Comparison of ENCODE assay signal across 20 mouse cellular contexts in the genomic region with DNA sequence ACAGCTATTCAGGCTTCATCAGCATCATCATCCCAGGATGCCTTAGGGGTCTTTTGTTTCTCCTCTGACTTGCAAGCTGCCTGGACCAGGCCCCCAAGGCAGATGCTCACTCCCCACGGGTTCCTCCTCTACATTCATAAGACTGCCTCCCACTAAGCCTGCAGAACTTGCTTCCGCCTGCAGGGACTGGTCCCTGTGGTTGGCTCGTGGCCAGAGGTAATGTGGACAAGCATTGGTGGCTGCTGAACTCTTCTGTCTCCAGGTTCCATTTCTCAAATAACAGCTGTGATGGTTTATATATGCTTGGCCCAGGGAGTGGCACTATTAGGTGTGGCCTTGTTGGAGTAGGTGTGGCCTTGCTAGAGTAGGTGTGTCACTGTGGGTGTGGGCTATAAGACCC. TPM values are rescaled to one million over a fixed set of nuclear protein-coding genes. Genes with fewer than 3 reads are reported as not detected.
DNase-seq lines count a peak whose midpoint lies in the region; ATAC-seq and TF ChIP-seq lines count a peak whose summit lies in the region.
"Had no signal": no experiment of that assay in that cellular context is flagged by ENCODE, and none has a peak within 500 bp of the region (broad histone marks: within the 10 kb centered on the region; RNA-seq: fewer than 3 reads in every experiment).

No protein-coding gene starts in this region.

- DNase-seq in heart, postnatal 14 days, result peak; percentile 12 to 35
- DNase-seq in kidney, postnatal 4 days, result peak; percentile 60 to 68
- peak; percentile 16 for DNase-seq in lung, postnatal 14 days
- no peak for DNase-seq in lung, postnatal 36 days
- peak; percentile 31 for DNase-seq in stomach, postnatal 0 days (ENCODE audit: low spot score)
- DNase-seq: adrenal gland, postnatal 36 days; B cell, adult 2 months; cerebellum, adult 8-10 months; gastrocnemius, adult 2 months; heart, adult 18-20 months; thymus, postnatal 25 days had no signal

- no peak overlapping the region for H3K4me2 ChIP-seq in heart, embryonic 11.5 days
- H3K4me2 ChIP-seq in kidney, embryonic 14.5 days (replicated peaks; ENCODE audit: low read depth, low read length), result no peak overlapping the region
- H3K4me2 ChIP-seq in stomach, postnatal 0 days (replicated peaks; ENCODE audit: low read depth), result no peak overlapping the region
- H3K4me2 ChIP-seq: embryonic facial prominence, embryonic 13.5 days; heart, embryonic 15.5 days; hindbrain, embryonic 14.5 days; limb, embryonic 12.5 days; lung, embryonic 15.5 days had no signal

- H3K9ac ChIP-seq in heart, embryonic 11.5 days (ENCODE audit: low read depth, low read length), result no peak overlapping the region
- no peak overlapping the region for H3K9ac ChIP-seq in kidney, embryonic 14.5 days (ENCODE audit: low read depth, low read length)
- no peak overlapping the region for H3K9ac ChIP-seq in stomach, postnatal 0 days (ENCODE audit: low read length)
- H3K9ac ChIP-seq: embryonic facial prominence, embryonic 13.5 days; heart, embryonic 15.5 days; hindbrain, embryonic 14.5 days; limb, embryonic 12.5 days; lung, embryonic 15.5 days had no signal

- TF ChIP-seq EP300 in stomach, postnatal 0 days (optimal IDR thresholded peaks at IDR 0.05), result no peak

- H3K27ac ChIP-seq in heart, embryonic 11.5 days (ENCODE audit: low read depth, low read length), result no peak overlapping the region
- no peak overlapping the region for H3K27ac ChIP-seq in kidney, embryonic 14.5 days (ENCODE audit: low read depth, low read length)
- no peak overlapping the region for H3K27ac ChIP-seq in stomach, postnatal 0 days (replicated peaks)
- H3K27ac ChIP-seq: embryonic facial prominence, embryonic 13.5 days; gastrocnemius, adult 2 months; heart, embryonic 15.5 days; hindbrain, embryonic 14.5 days; limb, embryonic 12.5 days had no signal

- H3K4me3 ChIP-seq in heart, embryonic 11.5 days (ENCODE audit: low read depth, low read length), result no peak overlapping the region
- H3K4me3 ChIP-seq in kidney, embryonic 14.5 days (ENCODE audit: low read length), result no peak overlapping the region
- H3K4me3 ChIP-seq in stomach, postnatal 0 days (ENCODE audit: low read depth, low read length), result no peak overlapping the region
- H3K4me3 ChIP-seq: embryonic facial prominence, embryonic 13.5 days; gastrocnemius, adult 2 months; heart, embryonic 15.5 days; limb, embryonic 12.5 days; lung, embryonic 15.5 days had no signal

- peaks cover 8% of the 10 kb centered on the region; the same call in 1 of the 2 replicates for H3K36me3 ChIP-seq in heart, embryonic 11.5 days (ENCODE audit: control insufficient read depth, insufficient read depth, low read length)
- peaks cover 20% of the 10 kb centered on the region for H3K36me3 ChIP-seq in kidney, embryonic 14.5 days (ENCODE audit: control insufficient read depth, insufficient read depth, low read length)
- H3K36me3 ChIP-seq in stomach, postnatal 0 days (ENCODE audit: control insufficient read depth, insufficient read depth, low read length), result no peaks in the 10 kb centered on the region
- H3K36me3 ChIP-seq: embryonic facial prominence, embryonic 13.5 days; lung, embryonic 15.5 days had no signal

- intact Hi-C loops in heart, postnatal 14 days (cut with DNase I), result no loop called here

- no peaks in the 10 kb centered on the region for H3K9me3 ChIP-seq in heart, embryonic 11.5 days (replicated peaks; ENCODE audit: control insufficient read depth, low read length)
- H3K9me3 ChIP-seq in kidney, embryonic 14.5 days (ENCODE audit: control insufficient read depth, low read length), result no peaks in the 10 kb centered on the region
- no peaks in the 10 kb centered on the region for H3K9me3 ChIP-seq in stomach, postnatal 0 days (ENCODE audit: control insufficient read depth, low read length)
- H3K9me3 ChIP-seq: embryonic facial prominence, embryonic 13.5 days; heart, embryonic 15.5 days; limb, embryonic 12.5 days; lung, embryonic 15.5 days had no signal

- 69% methylated on average over 3 of the region's 3 CpGs for WGBS in heart, embryonic 11.5 days (ENCODE audit: insufficient replicate concordance)
- 53% methylated on average over 3 of the region's 3 CpGs for WGBS in kidney, embryonic 14.5 days
- WGBS in stomach, postnatal 0 days, result 54% methylated on average over 3 of the region's 3 CpGs

- TF ChIP-seq CTCF in stomach, postnatal 0 days (IDR thresholded peaks at IDR 0.05; ENCODE audit: low read depth), result peak; percentile 31

- peaks cover 4% of the 10 kb centered on the region; the same call in 1 of the 2 replicates for H3K4me1 ChIP-seq in heart, embryonic 11.5 days (ENCODE audit: control insufficient read depth, insufficient read depth, low read length)
- H3K4me1 ChIP-seq in kidney, embryonic 14.5 days (ENCODE audit: control insufficient read depth, insufficient read depth, low read length), result 0 out of 2 replicates have a peak, but pooled peaks cover 6% of the 10 kb centered on the region
- no peaks in the 10 kb centered on the region for H3K4me1 ChIP-seq in stomach, postnatal 0 days (replicated peaks; ENCODE audit: control insufficient read depth, insufficient read depth)
- H3K4me1 ChIP-seq: embryonic facial prominence, embryonic 13.5 days; heart, embryonic 15.5 days; limb, embryonic 12.5 days had no signal

- ATAC-seq in heart, embryonic 11.5 days (replicated peaks; ENCODE audit: insufficient number of reproducible peaks, low FRiP score, low TSS enrichment), result no peak
- no peak for ATAC-seq in kidney, embryonic 14.5 days (ENCODE audit: low FRiP score, low TSS enrichment)
- ATAC-seq in stomach, postnatal 0 days (ENCODE audit: low FRiP score, low TSS enrichment), result 0 out of 2 replicates have a peak, but pooled peaks have one; percentile 36
- ATAC-seq: activated CD4-positive, CD25-positive, alpha-beta regulatory T cell, adult 4 months; intestine, postnatal 0 days had no signal

- no peaks in the 10 kb centered on the region for H3K27me3 ChIP-seq in heart, embryonic 11.5 days (ENCODE audit: control insufficient read depth, insufficient read depth, low read length)
- H3K27me3 ChIP-seq in kidney, embryonic 14.5 days (ENCODE audit: control insufficient read depth, insufficient read depth, low read length), result no peaks in the 10 kb centered on the region
- H3K27me3 ChIP-seq in stomach, postnatal 0 days (ENCODE audit: control insufficient read depth, insufficient read depth, low read length), result no peaks in the 10 kb centered on the region
- H3K27me3 ChIP-seq: embryonic facial prominence, embryonic 13.5 days; heart, embryonic 15.5 days; limb, embryonic 12.5 days; lung, embryonic 15.5 days had no signal

RNA-seq across cellular contexts. Expression of a gene that starts 29.4 kb away (rescaled TPM):
- 1 to 10 TPM; 4.0 to 5.0 TPM for total RNA-seq in heart, postnatal 14 days (2021)
- polyA plus RNA-seq in heart, embryonic 11.5 days (2014; fragmentation: Nextera tagmentation; extraction: Ambion mirVana), result 15.3 and 15.8 TPM in 2 replicates
- 34.1 and 40.9 TPM in 2 replicates for polyA plus RNA-seq in kidney, embryonic 14.5 days (2014; fragmentation: Nextera tagmentation; extraction: Ambion mirVana)
- polyA plus RNA-seq in stomach, postnatal 0 days (2015; fragmentation: Nextera tagmentation; extraction: Ambion mirVana), result 13.9 and 14.2 TPM in 2 replicates
